Mouse (Mus musculus) liver, postnatal 0 days (tissue): ENCODE measurements around the gene Atf5.

ENCODE experiments used
- CTCF ChIP-seq: sonication (generic); IDR thresholded peaks from 2 replicates; pipeline ENCODE4 v1.5.1; 2016; ENCODE audit warnings: antibody characterized with exemption, low read depth
- EP300 ChIP-seq: IDR thresholded peaks from 2 replicates; pipeline ENCODE4 v1.6.1; 2016; ENCODE audit warnings: antibody characterized with exemption, low read depth, mild to moderate bottlenecking

- TF ChIP-seq CTCF (no peak), EP300 (peak; percentile 88)
Measured at GRCm38 (mm10) chr7:44772591-44773204, 43.8 kb downstream of the Atf5 start.
